Mouse (Mus musculus): ENCODE results near the gene 2210407C18Rik.

The 2210407C18Rik gene

DNA sequence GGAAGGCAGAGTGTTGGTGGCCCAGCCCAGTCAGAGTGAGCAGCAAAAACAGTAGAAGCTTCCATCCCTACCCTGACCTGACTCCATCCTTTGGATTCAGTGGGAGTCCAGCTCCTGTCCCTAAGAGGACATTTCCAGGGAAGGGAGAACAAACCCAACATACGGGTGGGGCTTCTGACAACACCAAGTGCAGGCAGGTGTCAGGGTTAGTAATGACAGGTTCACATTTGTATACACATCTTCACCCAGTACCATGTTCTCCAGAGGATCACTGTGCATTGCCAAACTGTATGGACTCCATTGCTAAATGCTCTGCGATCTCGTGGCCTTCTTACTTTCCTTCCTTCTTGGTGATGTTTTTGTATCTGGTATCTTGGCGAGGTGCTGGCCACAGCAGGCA is at the start of gene 2210407C18Rik:
Gene 2210407C18Rik (minus strand): TSS at position 101 of the 400 bp plus-strand sequence.
- no peak for DNase-seq (ENCODE audit: low spot score)

DNA sequence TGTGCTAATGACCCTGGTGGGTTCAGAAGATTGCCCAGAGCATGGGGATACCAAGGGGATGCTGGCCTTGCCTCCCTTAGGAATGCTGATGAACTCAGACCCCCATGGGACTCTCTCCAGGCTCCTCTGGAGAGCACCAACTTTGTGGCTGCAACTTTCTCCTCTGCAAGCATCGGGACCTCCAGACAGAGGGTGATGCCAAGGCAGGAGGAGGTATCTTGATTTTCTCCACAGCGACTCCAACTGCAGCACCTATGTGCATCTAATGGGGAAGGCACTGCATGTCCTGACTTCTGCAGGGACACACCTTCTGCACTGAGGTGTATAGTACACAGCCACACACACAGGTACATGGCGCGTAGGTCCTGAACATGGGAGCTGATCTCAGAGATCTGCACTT is 42.7 kb upstream of the 2210407C18Rik start, which contains the start of gene Olfr322:
Gene Olfr322 (plus strand): TSS at position 187 of the 400 bp plus-strand sequence.
- DNase-seq (ENCODE audit: low spot score) = no peak

DNA sequence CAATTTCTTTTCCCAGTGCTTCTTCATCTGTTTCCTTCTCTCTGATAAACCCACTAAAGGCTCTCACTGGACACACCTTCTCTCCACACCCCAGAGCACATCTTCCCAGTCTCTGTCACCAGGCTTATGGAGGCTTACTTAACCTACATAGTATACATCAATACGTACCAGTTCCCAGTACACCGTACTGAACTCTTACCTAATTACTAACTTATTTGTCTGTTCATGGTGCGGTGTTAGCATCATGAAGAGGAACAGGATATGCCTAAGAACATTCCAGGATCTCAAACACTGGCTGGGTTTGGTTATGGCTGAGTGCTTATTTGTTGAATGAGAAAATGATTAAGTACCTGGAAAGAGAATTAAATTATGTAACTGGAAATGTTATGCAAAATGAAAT is 39.3 kb upstream of the 2210407C18Rik start:
- no peak for DNase-seq (ENCODE audit: low spot score)

DNA sequence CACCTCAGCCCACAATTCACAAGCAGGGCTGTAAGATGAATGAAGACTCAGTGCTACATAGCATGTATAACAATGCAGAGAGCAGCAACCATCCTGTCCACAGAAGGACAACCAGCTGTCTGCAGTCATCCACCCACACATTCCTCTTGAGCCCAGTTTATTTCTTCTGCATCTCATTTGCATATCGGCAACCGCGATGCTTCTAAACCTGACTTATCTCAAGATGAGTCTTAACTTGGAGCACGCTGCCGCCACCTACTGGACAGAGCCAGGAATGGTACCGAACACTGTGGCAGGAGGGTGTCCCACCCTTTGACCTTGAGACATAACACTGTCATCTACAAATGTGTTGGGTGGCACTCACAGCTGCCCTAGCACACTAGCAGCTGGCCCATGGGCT is 27.5 kb upstream of the 2210407C18Rik start:
- peak; percentile 17 for DNase-seq (ENCODE audit: low spot score)

DNA sequence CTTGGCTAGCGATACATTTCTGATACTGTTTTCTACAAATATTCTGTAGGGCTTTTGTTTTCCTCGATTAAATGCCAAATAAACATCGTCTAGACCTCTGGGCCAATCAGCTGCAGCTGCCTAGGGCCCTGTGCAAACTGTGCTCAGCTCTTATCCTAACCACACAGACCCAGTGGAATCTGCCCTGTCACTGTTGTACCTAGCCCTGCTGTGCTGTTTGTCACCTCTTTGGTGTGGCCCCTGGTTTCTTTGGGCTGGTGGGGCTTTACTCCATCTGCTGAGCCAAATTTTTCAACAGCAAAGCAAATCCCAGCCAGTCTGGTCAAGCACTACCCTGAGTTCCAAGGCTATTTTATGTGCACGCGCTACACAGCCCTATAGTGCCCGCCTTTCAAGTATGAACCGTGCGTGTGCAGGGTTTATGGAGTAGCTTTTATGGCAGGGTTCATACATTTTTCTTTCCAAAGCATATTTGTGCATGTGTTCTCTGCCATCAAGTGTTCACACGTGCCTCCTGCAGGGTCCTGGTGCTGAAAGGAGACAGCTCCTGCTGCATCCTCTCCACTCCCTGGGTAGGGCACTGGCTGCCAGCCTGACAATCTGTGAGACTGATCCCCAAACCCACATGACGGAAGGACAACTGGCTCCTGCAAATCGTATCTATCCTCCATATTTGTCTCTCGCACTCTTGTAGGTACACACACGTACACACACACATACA is 25.9 kb upstream of the 2210407C18Rik start:
- no peak for DNase-seq (ENCODE audit: low spot score)

DNA sequence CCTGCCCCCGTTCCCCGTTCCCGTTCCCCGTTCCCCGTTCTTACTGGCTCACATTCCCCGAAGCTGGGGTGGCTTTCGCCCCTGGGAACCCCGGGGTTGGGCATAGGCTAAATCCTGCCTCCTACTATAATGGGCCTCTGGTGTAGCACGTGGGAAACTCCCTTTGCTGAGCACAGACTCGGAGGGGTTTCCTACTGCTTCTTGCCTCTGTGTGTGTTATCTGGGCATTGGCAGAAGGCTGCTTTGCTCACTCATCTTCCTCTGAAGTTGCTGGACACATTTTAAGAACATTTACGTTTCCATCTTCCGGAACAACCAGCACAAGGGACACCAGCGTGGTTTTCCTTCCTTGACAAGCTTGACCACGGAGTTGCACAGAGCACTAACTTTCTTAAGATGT is 25.2 kb upstream of the 2210407C18Rik start:
- DNase-seq (ENCODE audit: low spot score) = no peak

DNA sequence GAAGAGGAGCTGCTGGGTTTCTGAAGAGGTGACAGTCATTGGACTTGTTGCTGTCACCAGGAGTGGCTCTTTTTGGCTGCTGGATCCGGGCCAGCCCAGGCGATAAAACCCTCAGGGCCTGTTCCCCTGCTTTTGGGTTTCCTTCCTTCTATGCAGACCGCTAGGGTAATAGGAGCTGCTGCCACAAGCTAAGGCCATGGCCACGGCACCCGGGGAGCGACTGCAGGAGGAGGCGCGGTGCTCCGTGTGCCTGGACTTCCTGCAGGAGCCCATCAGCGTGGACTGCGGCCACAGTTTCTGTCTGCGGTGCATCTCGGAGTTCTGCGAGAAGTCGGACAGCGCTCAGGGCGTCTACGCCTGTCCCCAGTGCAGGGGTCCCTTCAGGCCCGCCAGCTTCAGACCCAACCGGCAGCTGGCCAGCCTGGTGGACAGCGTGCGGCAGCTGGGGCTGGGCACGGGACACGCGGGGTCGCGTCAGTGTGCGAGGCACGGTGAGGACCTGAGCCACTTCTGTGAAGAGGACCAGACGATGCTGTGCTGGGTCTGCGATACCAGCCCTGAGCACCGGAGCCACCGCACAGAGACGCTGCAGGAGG is 24.5 kb upstream of the 2210407C18Rik start, which contains the start of gene Trim58:
Gene Trim58 (plus strand): TSS at position 194 of the 596 bp plus-strand sequence.
- peak; percentile 28 for DNase-seq (ENCODE audit: low spot score)

DNA sequence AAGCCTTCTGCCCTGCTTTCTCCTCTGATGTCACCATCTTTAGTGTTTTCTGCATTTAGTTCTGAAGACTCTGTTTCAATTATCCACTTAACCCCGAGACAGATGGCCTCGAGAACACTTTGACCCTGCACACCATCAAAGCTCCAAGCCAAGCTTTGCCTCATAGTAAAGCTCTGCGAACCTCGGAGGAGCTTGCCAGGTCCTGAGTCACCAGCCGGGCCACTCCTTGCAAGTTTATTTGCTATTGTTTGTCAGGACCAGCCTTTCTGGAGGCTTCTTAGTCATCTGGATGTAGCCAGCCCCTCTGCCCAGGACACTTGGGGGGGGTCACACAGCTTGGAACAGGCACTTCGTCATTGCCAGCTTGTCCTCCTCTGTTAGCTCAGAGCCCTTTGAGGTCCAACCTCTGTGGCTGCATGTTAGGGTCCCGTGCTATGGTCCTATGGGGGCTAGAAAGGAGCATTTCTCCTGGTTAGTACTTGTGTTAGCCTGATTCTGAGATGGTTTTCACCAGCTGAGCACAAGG is 22.4 kb upstream of the 2210407C18Rik start:
- peak; percentile 10 for DNase-seq (ENCODE audit: low spot score)

DNA sequence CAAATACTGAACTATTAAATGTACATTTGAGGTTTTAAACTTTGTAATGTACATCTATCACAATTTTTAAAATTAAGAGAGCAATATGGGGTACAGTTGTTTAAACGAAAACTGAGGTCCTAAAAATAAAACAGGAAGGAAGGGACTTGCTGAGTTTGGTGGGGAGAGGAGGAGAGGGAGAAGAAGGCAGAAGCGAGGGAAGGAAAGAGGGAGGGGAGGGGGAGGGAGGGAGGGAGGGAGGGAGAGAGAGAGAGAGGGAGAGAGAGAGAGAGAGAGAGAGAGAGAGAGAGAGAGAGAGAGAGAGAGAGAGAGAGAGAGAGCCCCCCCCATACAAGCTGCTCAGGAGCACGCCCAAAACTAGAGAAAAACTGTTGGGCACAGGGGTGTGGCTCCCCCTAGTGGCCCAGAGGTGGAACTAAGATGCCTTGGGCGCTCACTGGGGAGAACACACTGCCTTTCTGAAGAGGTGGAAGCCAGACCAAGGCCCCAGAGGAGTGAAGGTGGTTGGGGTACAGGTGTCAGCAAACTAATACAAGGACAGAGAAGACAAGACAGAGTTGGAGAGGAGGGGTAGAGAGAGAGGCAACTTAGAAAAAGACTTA is 20.6 kb upstream of the 2210407C18Rik start:
- DNase-seq (ENCODE audit: low spot score) = peak; percentile 50

DNA sequence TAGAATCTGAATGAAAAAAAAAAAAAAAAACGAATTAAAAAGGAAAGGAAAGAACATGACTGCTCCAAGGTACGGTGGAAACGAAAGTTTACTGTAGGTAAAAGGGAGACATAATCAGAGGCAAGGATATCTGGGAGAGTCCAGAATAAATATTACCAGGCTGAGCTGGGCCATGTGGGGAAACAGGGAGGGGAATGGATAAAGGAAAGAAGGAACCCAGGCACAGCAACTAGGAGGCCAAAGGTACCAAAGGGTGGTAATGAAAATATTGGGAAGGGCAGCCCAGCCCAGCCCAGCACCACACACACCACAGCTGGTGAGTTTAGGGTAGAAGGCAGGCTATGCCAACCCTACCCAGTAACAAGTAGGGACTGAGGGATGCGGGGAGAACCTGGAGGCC is 19.0 kb upstream of the 2210407C18Rik start:
- DNase-seq (ENCODE audit: low spot score) = no peak

DNA sequence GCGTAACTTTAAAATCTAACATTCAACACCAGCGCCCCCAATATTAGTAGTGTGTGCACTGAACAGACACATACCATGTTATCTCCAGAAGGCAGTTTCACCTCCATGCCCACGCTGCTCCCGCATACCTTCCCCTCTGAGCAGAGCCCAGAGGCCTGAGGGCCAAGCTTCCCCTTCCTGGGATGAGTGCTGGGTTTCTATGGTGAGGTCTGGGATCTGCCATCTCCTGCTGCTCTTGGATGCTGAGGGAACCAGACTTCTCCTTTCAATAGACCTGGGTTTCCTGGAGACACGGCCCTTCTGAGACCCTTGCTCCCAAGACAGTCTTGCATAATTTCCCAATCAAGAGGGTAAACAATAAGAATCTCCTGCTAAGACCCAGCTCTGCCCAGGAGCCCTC is 14.5 kb upstream of the 2210407C18Rik start, which contains the start of gene Olfr323:
Gene Olfr323 (minus strand): TSS at position 101 of the 400 bp plus-strand sequence.
- DNase-seq (ENCODE audit: low spot score) = no peak

DNA sequence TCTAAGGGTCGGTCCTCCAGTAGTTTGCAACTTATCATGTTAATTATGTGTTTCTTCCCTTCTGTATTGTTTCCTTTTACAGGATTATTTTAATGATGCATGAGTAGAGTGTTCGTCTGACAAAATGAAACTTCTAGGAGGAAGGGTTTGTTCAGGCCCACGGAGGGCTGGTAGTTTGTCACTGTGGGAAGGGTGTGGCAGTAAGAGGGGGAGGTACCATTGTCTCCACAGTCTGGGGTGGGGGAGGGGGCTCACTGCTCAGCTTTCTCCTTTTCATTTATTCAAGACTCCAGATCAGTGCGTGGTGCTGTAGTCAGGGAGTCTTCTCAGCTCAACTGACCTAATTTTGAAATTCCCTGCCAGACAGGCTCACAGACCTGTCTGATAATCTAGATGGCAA is 10.3 kb upstream of the 2210407C18Rik start:
- DNase-seq (ENCODE audit: low spot score) = no peak

DNA sequence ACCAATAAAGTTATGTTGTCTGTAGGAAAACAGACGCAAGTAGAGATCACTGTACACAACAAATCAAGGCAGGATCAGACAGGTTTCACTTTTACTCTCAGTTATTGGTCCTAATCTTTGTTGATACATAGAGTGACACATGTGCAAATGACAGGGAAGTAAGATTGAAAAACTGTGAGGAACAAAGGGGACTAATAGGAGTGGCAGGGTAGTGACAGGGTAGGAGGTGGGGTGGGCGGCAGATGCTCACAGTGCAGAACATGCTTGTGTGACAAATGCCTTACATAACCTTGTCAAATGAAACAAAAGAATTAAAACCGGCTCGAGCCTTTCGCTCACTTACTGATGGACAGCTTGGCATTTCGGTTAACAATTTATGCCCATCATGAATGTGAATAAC is 2.9 kb upstream of the 2210407C18Rik start:
- no peak for DNase-seq (ENCODE audit: low spot score)

DNA sequence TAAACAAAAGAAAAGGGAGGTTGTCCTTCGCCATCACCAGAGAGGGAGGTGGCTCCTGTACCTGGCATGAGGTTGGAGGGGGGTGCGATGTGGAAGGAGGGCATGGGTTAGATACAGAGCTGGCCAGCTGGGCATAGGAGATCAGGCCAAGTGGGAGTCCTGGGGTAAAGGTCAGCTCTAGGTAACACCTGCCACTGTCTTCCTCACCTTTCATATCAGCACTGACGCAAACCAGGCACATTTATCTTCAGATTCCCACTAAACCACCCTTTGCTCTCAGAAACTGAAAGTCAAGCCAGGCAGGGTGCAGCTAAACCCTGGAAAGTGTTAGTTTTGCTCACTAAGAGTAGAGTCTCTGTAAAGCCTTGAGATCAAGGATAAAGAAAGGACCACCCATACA is 2.5 kb upstream of the 2210407C18Rik start:
- no peak for DNase-seq (ENCODE audit: low spot score)

DNA sequence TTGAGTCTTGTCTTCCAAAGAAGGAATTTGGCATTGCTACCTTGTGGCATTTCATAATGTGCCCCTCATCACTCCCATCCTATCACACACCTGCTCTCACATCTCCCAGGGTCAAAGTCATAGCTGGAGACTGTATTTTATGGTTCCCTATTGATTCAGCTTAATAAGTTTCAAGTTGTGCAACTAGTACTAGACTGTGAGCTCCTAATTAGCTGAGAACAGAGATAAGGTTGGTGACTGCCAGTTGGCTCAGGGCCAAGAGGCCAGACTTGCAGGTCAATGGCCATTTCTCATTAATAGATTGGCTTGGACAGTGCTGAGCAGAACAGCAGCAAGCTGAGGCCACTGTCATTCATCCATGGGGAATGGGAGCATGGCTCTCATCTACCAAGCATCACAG is 1.3 kb downstream of the 2210407C18Rik start:
- no peak for DNase-seq (ENCODE audit: low spot score)

DNA sequence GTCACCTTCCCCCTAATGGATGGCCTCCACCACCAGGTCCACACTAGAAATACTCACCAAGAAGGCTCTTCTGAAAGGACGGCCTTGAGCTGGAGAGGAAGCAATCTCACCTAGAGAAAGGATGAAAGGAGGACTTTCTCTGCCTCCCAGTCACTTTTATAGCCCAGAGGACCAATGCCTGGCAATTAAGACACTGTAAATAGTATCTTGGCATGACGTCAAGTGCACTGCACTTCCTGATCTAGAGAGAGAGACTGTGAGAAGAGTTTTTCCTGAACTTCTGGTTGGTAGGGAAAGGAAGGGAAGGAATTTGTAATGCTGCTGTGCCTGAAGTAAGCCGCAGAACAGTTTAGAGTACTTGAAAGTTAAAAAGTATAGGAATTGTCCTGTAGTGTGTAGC is 2.5 kb downstream of the 2210407C18Rik start:
- no peak for DNase-seq (ENCODE audit: low spot score)

DNA sequence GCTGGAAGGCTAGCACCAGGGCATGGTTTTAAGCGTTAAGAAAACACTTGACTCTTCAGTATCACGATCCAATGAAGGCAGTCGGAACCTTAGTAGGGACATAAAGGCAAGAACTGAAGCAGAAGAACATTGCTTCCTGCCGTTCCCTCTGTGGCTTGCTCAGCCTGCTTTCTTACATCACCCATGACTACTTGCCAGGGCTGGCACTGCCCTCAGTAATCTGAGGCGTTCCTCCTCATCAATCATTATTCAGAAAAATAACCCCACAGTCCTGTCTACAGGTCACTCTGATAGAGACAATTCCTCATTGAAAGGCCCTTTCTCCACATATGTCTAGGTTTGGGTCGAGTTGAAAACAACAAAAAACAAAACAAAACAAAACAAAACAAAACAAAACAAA is 8.8 kb downstream of the 2210407C18Rik start:
- DNase-seq (ENCODE audit: low spot score) = no peak

DNA sequence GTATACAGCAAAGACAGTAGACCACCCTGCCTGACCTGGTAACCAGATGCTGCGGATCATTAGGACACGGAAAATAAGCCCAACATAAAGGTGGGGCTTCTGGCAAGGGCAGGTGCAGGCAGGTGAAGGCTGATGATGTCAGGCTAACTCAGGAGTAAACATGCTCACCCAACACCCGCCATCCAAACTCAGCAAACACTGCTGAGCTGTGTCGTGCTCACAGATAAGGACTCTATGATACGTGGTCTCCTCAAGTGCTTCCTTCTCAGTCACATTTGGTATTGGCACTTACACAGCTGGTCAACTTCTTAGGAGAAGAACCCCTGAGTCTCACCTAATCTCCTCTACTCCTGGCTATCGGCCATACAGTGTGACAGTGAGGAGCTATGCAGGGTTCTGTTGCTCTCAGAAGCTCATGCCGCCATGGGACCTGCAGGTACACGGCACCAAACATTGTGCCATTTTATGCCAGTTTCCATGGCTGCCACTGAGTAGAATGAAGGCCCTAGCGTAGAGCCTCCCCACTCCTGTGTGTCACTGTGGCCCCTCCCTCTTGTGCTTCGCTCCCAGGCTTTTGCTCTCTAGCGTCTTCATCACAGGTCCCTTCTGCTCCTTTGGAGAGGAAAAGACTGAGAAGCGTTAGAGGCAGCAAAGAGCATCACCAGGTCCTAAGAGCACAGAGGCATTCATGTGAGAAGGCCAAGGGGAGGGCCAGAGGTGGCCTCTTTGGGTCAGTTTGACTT is 9.5 kb downstream of the 2210407C18Rik start:
- DNase-seq (ENCODE audit: low spot score) = no peak

DNA sequence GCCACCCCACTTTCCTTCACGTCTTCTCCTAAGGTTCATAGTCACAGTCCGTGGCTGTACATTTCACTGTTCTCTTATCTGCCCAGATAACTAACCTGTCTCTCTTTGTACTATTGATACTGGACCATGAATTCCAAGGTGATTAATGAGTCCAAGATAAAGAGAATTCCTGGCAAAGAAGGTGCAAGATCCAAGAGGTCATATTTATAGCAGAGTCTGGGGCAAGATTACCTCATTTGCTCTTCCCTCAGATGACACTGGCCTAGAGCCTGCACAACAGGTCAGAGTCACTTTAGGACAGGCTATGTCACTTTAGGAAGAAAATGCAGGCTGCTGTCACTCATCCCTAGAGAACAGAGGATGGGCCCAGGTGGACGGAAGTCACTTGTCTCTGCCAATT is 10.6 kb downstream of the 2210407C18Rik start:
- DNase-seq (ENCODE audit: low spot score) = no peak

DNA sequence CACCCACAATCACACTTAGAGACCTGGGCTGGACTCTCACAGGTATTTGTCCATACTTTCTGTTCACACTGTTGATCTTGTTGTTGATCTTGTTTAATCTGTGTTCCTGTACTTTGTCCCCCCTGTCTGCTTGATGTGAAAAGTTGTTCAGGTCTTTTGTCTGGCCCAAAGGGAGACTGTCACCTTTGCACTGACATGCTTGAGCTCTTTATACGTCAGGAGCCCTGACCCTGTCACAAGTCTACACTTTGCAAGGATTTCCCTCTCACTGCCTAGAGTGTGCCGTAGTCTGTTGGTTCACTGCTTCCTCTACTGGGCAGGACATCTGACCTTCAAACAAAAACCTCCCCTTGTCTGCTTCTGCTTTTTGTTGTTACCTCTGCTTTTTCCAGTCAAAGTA is 11.2 kb downstream of the 2210407C18Rik start:
- no peak for DNase-seq (ENCODE audit: low spot score)

DNA sequence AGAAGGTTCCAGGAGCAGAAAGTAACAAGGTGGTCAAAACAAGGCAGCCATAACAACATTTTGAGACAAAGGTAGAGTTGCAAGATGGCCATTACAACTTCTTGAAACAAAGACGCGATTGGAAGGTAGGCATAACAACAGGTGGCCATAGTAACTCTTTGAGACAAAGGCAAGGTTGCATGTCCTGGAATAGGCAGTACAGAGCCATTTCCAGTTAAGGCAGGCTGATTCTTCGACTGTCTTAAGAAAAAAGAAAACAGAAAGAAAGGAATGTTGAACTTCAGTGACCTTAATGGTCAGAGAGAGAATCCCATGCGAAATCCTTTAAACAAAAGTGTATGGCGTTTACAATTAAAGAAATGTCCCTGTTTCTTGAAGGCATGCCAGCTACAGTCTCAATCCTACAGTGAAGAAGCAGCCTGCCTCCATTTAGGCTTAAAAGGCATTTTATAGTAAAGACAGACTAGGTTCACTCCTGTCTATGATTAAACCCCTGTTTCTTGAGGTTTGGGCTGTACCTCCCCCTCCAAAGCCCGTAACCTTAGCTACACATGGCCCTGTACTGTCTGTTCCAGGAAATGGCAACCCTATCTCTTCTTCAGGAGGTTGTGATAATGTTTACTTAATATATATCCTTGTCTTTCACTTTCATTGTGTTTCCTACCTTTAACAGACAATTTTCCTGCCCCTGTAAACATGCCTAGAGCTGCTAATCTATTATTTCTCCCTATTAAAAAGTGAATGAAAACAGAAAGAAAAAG is 12.9 kb downstream of the 2210407C18Rik start:
- no peak for DNase-seq (ENCODE audit: low spot score)

Measured in ovary, postnatal 36 days (tissue).